Comparison of ENCODE assay signal across 8 mouse cellular contexts in the genomic region with DNA sequence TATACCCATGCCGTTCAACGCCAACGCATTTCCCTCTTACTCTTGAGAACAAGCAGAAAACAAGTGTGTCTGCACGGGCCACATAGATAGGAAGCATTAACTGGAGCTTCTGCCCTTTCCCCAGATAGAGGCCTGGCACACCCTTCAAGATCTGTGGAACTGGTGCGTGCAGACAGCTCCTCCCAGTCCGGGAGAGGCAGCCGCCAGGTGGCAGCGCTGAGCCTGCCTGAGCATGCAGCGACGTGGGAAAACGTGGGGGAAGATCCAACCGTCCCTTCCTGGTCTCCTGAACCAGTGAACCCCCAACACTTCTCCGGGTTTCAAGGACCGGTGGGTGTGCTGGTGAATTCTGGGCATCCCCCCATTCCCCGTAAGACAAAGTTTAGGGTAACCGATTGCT. TPM values are rescaled to one million over a fixed set of nuclear protein-coding genes. Genes with fewer than 3 reads are reported as not detected.
A peak's percentile ranks its signal among the peaks of the same experiment; 100 is the strongest.
DNase-seq lines count a peak whose midpoint lies in the region; ATAC-seq and TF ChIP-seq lines count a peak whose summit lies in the region.

No protein-coding gene starts in this region.

- H3K36me3 ChIP-seq in hindbrain, embryonic 13.5 days, result no peaks in the 10 kb centered on the region

- peak overlapping the region; percentile 55 for H3K4me3 ChIP-seq in hindbrain, embryonic 13.5 days
- peak overlapping the region; percentile 69 for H3K4me3 ChIP-seq in left cerebral cortex, adult 2 months

- ATAC-seq in hindbrain, embryonic 13.5 days (ENCODE audit: low FRiP score), result peak; percentile 37
- peak; percentile 63 for ATAC-seq in megakaryocyte, adult 5-6 weeks (ENCODE audit: poor library complexity, severe bottlenecking)

- intact Hi-C loops in left cerebral cortex, adult 2 months (cut with DNase I), result loop anchor here (1.0 to 10.0 kb wide), 4 partner anchors 57 to 1127 kb away; no protein-coding TSS in a partner anchor

- peak overlapping the region; percentile 98 for H3K27ac ChIP-seq in hindbrain, embryonic 13.5 days
- H3K27ac ChIP-seq in left cerebral cortex, adult 2 months, result peak overlapping the region; percentile 97

- peak; percentile 93 for DNase-seq in R1 (ENCODE audit: low read depth, low spot score)
- DNase-seq in cerebellum, postnatal 10 days, result peak; percentile 100
- peak; percentile 87 to 94 for DNase-seq in frontal cortex, postnatal 14 days (ENCODE audit: low spot score in 2 of 2)
- DNase-seq in left cerebral cortex, adult 2 months (ENCODE audit: extremely low spot score in 1 of 2, low spot score in 2 of 2), result peak; percentile 94 to 97
- peak; percentile 97 to 98 for DNase-seq in right cerebral cortex, adult 2 months (ENCODE audit: low spot score in 2 of 2)
- peak; percentile 84 for DNase-seq in urinary bladder, postnatal 10 days (ENCODE audit: low spot score)

- peak; percentile 98 for TF ChIP-seq CTCF in left cerebral cortex, adult 2 months (IDR thresholded peaks at IDR 0.05)

- no peaks in the 10 kb centered on the region for H3K27me3 ChIP-seq in hindbrain, embryonic 13.5 days

- peaks cover 28% of the 10 kb centered on the region for H3K4me1 ChIP-seq in hindbrain, embryonic 13.5 days (replicated peaks)

- peak overlapping the region; percentile 93 for H3K4me2 ChIP-seq in hindbrain, embryonic 13.5 days

- WGBS in hindbrain, embryonic 13.5 days, result 2% methylated on average over 16 of the region's 16 CpGs

- H3K9ac ChIP-seq in hindbrain, embryonic 13.5 days, result peak overlapping the region; percentile 86

- no peaks in the 10 kb centered on the region for H3K9me3 ChIP-seq in hindbrain, embryonic 13.5 days

RNA-seq across cellular contexts. Expression of a gene that starts 4.3 kb away (rescaled TPM):
- 173 and 192 TPM in 2 replicates for polyA plus RNA-seq in hindbrain, embryonic 13.5 days (2015; fragmentation: Nextera tagmentation; extraction: Ambion mirVana)
- 10 to 100 TPM; 17.2 to 19.8 TPM for total RNA-seq in left cerebral cortex, adult 2 months (2021)
- 1.7 and 2.5 TPM in 2 replicates for total RNA-seq in megakaryocyte, adult 5-6 weeks (2015)
- total RNA-seq in megakaryocyte, adult 5-6 weeks (2017), result 1.7 and 3.8 TPM in 2 replicates

Comparison
In these comparisons a context has a peak if more than half of its experiments do, and no peak if none do; other contexts are left out.
1. Peak in every context shown above with its lines: DNase-seq, ATAC-seq, H3K4me3 ChIP-seq and H3K27ac ChIP-seq.